Mouse (Mus musculus) lung, embryonic 14.5 days (tissue): ENCODE results near the gene Cux2. TPM values are rescaled to one million over a fixed set of nuclear protein-coding genes. Genes with fewer than 3 reads are reported as not detected.
A peak's percentile ranks its signal among the peaks of the same experiment; 100 is the strongest.

ENCODE experiments used
- ATAC-seq: fragments of 200-750 bp; cut with Nextera tagmentation; 2 replicates; pipeline ENCODE4 v1.8.0; 2017; ENCODE audit warnings: mild to moderate bottlenecking, moderate TSS enrichment, moderate library complexity; ENCODE audit not compliant: insufficient read depth
- DNase-seq: peaks from one replicate; pipeline ENCODE4 v3.0.0-alpha.2; 2015
- H3K27ac ChIP-seq: fragments of 300-500 bp; sonication (generic); 2 replicates; pipeline ENCODE4 v1.5.1; 2014; ENCODE audit warnings: low read depth, mild to moderate bottlenecking, moderate library complexity
- H3K27me3 ChIP-seq: fragments of 300-500 bp; sonication (generic); 2 replicates; pipeline ENCODE4 v1.6.1; 2014; ENCODE audit warnings: low read length, control low read depth; ENCODE audit not compliant: insufficient read depth
- H3K36me3 ChIP-seq: fragments of 300-500 bp; sonication (generic); 2 replicates; pipeline ENCODE4 v1.6.1; 2014; ENCODE audit warnings: control low read depth; ENCODE audit not compliant: insufficient read depth
- H3K4me1 ChIP-seq: fragments of 300-500 bp; sonication (generic); 2 replicates; pipeline ENCODE4 v1.6.1; 2014; ENCODE audit warnings: antibody characterized with exemption, control low read depth; ENCODE audit not compliant: insufficient read depth
- H3K4me2 ChIP-seq: fragments of 300-500 bp; sonication (generic); 2 replicates; pipeline ENCODE4 v1.6.1; 2014; ENCODE audit warnings: mild to moderate bottlenecking
- H3K4me3 ChIP-seq: fragments of 300-500 bp; sonication (generic); 2 replicates; pipeline ENCODE4 v1.5.1; 2014; ENCODE audit warnings: low read depth, low read length
- H3K9ac ChIP-seq: fragments of 300-500 bp; sonication (generic); 2 replicates; pipeline ENCODE4 v1.6.1; 2014
- H3K9me3 ChIP-seq: fragments of 300-500 bp; sonication (generic); 2 replicates; pipeline ENCODE4 v1.6.1; 2016; ENCODE audit warnings: low read depth, low read length, control low read depth
- CTCF ChIP-seq: IDR thresholded peaks from 2 replicates; pipeline ENCODE4 v1.5.1; 2016; ENCODE audit warnings: antibody characterized with exemption, low read depth
- WGBS: fragments of 180-500 bp; shearing (Covaris S2); extraction: QIAGEN DNeasy Blood & Tissue Kit; methylation state at CpG from one replicate; pipeline ENCODE4 v1.1.7; 2014; 5-methylcytosine and 5-hydroxymethylcytosine counted together
- polyA plus RNA-seq: library from polyadenylated mRNA; unstranded; fragments of >200 nt; fragmentation: Nextera tagmentation; extraction: Ambion mirVana; gene quantifications from 2 replicates; pipeline ENCODE4 v1.2.1, GENCODE M21; 2014

Gene Cux2
- polyA plus RNA-seq, 1 experiment from 2014 or later = 4.0 TPM

DNA sequence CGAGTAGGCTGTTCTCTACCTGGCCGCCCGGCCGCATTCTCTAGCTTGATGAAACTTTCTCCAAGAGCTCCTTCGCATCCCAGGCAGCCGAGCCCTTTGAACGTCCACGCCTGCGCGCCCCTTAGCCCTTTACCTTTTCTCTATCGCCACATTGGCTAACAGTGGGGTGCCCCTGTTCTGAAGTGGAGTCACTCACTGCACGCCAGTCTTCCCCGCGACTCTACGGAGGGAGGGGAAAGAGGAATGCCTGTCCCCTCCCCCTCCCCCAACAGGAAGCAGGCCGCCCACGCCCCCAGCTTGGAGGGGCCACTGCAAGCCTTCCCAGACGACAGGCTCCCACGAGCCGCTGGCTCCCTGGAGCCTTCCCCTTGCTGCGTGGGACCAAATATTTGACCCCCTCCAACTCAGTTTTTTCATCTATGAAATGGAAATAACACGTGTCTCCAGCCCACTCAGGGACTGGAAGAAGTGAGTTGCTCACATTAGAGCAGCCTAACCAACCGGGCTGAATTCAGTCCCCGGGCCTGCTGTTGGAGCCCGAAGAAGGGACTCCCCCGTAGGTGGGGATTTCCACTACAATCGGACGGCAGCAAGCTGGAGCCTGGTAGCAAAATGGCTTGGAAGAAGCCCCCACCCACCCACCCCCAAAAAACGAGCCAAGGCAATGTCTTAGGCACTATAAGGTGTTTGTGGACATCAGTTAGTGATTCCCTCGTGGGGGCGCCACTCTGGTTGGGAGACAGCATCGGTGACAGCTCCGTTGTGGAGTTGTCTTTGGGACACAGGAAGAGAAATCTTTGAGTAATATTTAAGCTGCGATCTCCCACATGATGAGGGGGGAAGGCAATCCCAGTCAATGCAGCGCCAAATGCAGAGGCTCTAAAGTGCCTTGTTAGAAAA, 212.2 kb downstream of the Cux2 start, which contains the start of gene Sh2b3:
Gene Sh2b3, minus strand, starts transcription at position 206 of the 900 bp plus-strand sequence.
- peaks cover 38% of the 10 kb centered on the region for H3K4me1 ChIP-seq

DNA sequence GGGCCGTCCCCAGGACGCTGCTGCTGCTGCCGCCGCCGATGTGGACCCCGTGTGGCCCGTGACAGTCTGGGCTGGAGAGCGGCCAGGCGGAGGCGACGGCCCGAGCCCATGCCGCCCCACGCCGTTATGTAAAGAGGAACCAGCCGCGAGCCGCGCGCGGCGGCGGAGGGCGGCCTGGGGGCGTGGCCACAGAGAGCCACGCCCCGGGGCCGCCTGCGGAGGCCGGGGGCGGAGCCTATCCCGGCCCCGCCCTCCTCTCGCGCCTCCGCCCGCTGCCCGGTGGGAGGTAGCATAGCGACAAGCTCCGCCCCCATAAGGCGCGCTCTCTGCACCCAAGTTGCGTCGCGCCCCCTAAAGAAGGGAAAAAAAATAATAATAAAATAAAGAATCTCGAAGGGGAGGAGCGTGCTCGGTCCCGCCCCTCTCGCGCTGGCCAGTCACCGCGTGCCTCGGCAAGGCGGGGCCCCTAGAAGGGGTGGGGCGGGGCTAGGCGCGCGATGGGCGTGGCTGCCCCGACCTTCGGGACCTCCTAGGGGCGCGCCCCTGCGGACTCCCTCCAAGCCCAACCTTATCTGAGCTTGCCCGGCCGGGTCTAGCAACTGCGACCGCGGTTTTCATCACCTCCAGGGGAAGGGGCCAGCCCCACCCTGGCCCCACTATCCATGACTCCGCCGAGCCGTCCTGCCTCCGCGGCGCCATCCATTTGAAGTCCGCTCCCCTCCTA, 213.0 kb downstream of the Cux2 start:
- peak overlapping the region; percentile 85 for H3K4me2 ChIP-seq
- no peaks in the 10 kb centered on the region for H3K36me3 ChIP-seq
- peak overlapping the region; percentile 85 for H3K27ac ChIP-seq
- H3K4me3 ChIP-seq = peak overlapping the region; percentile 78
- under 1% methylated on average over 71 of the region's 77 CpGs for WGBS
- no peak for TF ChIP-seq CTCF
- peak; percentile 81 for ATAC-seq
- H3K27me3 ChIP-seq = no peaks in the 10 kb centered on the region; the same call in 1 of the 2 replicates
- DNase-seq = peak; percentile 97
- peak overlapping the region; percentile 69 for H3K9ac ChIP-seq
- H3K9me3 ChIP-seq = no peaks in the 10 kb centered on the region
- H3K4me1 ChIP-seq = peaks cover 41% of the 10 kb centered on the region

More for the DNA sequence above, 212.2 kb downstream of the Cux2 start, which contains the start of gene Sh2b3:
- H3K36me3 ChIP-seq = no peaks in the 10 kb centered on the region
- under 1% methylated on average over 34 of the region's 35 CpGs for WGBS
- no peaks in the 10 kb centered on the region for H3K9me3 ChIP-seq
- peak within 1 kb of the TSS; percentile 85 for H3K27ac ChIP-seq
- H3K27me3 ChIP-seq = peaks cover 3% of the 10 kb centered on the region; the same call in 1 of the 2 replicates
- peak within 1 kb of the TSS; percentile 85 for H3K4me2 ChIP-seq
- ATAC-seq (peak; percentile 15), DNase-seq (peak; percentile 62)
- peak within 1 kb of the TSS; percentile 69 for H3K9ac ChIP-seq
- TF ChIP-seq CTCF = no peak
- peak within 1 kb of the TSS; percentile 78 for H3K4me3 ChIP-seq

DNA sequence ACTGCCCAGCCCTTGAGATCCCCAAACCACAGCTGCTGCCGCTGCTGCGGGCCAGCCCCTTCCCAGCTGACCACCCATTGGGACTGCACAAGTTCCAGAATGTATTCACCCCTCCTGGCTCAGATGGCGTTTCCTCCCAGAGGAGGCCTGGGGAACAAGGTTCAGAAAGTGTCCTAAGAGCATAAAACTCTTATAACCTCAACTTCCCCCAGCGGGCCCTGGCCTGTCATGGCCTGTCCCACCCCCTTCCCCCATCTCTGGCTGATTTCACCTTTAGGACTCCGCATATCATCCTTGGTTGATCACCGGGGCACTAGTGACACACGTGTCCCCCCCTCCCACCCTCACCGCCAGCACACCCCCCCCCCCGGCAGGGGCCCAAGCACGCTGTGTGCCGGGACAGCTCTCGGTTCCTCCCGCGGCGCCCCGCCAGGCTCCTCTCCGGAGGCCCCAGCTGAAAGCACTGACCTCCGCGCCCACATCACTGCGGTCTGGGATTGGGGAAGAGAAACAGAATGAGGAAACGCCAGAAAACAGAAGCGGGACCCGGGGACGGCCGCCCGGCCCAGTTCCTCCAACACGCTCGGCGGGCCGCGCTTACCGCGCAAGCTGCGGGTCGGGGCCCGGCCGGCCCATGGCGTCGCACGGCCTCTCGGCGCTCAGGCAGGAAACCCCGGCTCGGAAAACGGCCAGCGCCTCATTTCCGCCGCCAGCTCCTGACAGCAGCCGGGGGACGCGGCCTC, 213.8 kb downstream of the Cux2 start:
- TF ChIP-seq CTCF = no peak
- Histone ChIP-seq H3K4me2 (peak overlapping the region; percentile 85), H3K4me1 (peaks cover 41% of the 10 kb centered on the region), H3K9me3 (no peaks in the 10 kb centered on the region), H3K36me3 (no peaks in the 10 kb centered on the region), H3K4me3 (peak overlapping the region; percentile 78), H3K9ac (peak overlapping the region; percentile 69), H3K27me3 (no peaks in the 10 kb centered on the region; the same call in 1 of the 2 replicates), H3K27ac (peak overlapping the region; percentile 85; the same call in 1 of the 2 replicates)
- peak; percentile 46 for DNase-seq
- WGBS = under 1% methylated on average over 51 of the region's 51 CpGs
- no peak for ATAC-seq

DNA sequence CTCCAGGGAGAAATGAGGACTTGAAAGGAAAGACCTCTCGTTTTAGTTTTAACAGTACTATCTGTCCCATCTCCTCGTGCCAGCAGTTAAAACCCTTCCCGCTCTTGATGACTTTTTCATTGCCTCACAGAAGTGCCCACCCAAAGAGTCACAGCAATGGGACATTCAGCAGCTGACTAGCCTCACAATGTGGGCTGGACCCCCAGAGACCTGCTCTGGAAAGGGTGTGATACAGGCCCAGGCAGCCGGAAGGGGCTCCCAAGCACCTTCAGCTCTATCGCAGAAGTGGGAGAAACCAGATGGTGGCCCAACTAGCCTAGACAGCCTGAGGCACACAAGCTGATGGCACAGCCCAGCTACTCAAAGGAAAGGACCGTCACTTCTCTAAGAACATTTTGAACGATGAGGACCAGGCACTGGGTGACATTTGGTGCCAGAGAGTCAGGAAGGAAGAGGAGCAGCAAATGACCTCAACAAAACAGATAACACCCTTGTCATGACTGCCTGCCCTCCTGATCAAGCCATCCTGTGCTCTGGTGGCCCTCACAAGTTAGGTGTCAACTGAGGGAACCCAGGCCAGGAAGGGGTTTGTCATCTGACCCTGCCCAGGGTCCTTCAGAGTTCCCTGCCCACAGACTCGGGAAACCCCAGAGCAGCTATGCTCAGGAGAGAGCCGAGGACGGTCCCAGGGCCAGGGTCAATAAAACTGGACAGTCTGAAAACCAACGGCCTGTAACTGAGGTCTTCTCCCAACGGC, 214.7 kb downstream of the Cux2 start:
- Histone ChIP-seq H3K4me2 (peak overlapping the region; percentile 85), H3K9me3 (no peaks in the 10 kb centered on the region), H3K9ac (peak overlapping the region; percentile 69), H3K4me1 (peaks cover 41% of the 10 kb centered on the region), H3K27me3 (no peaks in the 10 kb centered on the region; the same call in 1 of the 2 replicates), H3K36me3 (no peaks in the 10 kb centered on the region), H3K4me3 (peak overlapping the region; percentile 78), H3K27ac (no peak overlapping the region)
- ATAC-seq = no peak
- TF ChIP-seq CTCF = no peak
- WGBS = 24% methylated on average over 12 of the region's 12 CpGs
- DNase-seq = no peak

DNA sequence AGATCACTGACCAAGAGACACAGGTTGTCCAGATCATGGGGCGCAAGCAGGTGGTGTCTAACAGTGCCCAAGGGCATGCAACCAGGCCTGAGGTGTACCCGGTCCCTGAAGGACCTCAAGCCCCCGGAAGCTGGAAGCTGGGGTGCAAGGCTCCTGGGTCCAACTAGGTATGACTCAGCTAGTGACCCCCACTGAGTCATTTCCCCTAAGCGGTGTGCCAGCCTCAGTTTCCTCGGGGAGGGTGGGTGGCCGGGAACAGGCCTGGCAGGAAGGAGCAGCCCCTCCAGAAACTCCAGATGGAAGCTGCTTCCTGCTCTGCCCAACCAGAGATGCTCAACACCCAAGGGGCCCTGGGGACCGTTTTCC, 215.7 kb downstream of the Cux2 start:
- peak overlapping the region; percentile 78 for H3K4me3 ChIP-seq
- H3K36me3 ChIP-seq = no peaks in the 10 kb centered on the region
- DNase-seq (no peak), ATAC-seq (no peak)
- H3K9me3 ChIP-seq = no peaks in the 10 kb centered on the region
- H3K27ac ChIP-seq = peak overlapping the region; percentile 48; the same call in 1 of the 2 replicates
- H3K9ac ChIP-seq = no peak overlapping the region
- peaks cover 41% of the 10 kb centered on the region for H3K4me1 ChIP-seq
- no peak for TF ChIP-seq CTCF
- H3K4me2 ChIP-seq = peak overlapping the region; percentile 85
- H3K27me3 ChIP-seq = no peaks in the 10 kb centered on the region; the same call in 1 of the 2 replicates
- 69% methylated on average over 7 of the region's 7 CpGs for WGBS

DNA sequence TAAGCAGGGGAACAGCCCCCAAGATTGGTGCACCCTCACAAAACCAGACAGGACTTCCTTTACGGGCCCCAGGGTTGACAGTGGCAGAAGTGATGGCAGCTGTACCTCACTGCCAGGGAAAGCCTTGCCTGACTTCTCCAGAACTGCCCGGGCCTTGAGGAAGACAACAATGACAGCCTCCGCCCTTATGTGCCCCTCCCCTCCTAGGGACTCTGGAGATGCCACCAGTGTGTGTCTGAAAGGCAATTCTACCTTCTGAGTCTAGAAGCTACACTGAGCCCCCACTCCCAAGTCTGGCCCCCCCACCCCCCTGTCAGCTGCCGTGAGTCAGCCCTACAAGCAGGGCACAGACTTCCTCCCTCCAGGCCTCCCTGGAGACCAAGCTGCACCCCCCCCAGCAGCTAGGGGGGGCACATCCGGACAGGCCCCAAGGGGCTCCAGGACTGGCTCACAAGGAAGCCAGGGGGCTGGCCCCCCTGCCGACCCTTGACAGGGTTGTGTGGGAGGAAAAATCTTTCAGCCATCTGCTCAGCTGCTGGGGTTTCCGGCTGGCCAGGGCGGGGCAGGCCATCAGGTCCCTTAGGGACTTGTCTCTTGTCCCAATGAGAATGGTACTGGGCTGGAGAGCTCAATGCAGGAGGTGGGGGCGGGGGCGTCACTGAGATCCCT, 216.2 kb downstream of the Cux2 start:
- Histone ChIP-seq H3K4me3 (peak overlapping the region; percentile 78), H3K4me1 (peaks cover 41% of the 10 kb centered on the region), H3K9me3 (no peaks in the 10 kb centered on the region), H3K27ac (peak overlapping the region; percentile 48; the same call in 1 of the 2 replicates), H3K36me3 (0 out of 2 replicates have a peak, but pooled peaks cover 1% of the 10 kb centered on the region), H3K4me2 (peak overlapping the region; percentile 85), H3K27me3 (no peaks in the 10 kb centered on the region; the same call in 1 of the 2 replicates), H3K9ac (no peak overlapping the region)
- ATAC-seq (0 out of 2 replicates have a peak, but pooled peaks have one; percentile 3), DNase-seq (peak; percentile 76)
- WGBS = 37% methylated on average over 10 of the region's 10 CpGs
- TF ChIP-seq CTCF = no peak
